Mouse (Mus musculus) megakaryocyte, embryonic 14.5 days (primary cell): ENCODE results near the gene Hoxb5.

Experiments used
- FLI1 ChIP-seq: IDR thresholded peaks from 2 replicates; pipeline ENCODE4 v1.6.1; 2012; ENCODE audit warnings: low read length, inconsistent platforms, mixed read lengths
- GATA1 ChIP-seq: IDR thresholded peaks from 3 replicates; pipeline ENCODE4 v1.6.1; 2012; ENCODE audit warnings: mixed read lengths, low read length, inconsistent platforms, borderline replicate concordance

DNA sequence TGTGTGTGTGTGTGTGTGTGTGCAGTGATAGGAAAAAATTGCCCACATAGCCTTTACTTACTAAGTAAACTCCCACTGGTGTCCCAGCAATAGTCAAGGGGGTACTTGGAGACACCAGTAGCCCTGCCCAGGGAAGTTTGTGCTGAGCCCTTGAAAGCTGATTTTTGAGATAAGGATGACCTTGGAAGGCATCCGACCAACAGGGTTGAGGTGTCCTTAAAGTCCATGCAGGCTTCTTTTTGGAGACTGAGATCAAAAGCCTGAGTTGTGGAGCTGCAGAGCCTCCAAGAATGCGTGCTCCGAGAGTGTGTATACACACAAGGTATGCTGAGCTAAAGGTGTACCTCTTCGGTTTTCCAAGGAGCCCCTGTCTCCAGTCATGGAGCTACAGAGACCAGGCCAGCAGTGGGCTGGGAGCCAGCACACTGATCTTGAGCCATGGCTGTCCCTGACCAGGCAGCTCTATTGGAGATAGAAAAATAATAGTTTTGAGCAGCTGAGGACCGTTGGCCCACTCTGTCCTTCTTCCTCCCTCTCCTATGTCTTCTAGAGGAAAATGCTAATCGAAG is 40.8 kb upstream of the Hoxb5 start:
- TF ChIP-seq GATA1: no peak
- TF ChIP-seq FLI1: no peak
